Mouse (Mus musculus) liver (tissue): ENCODE data around the gene Pcnx3.

Experiments used
- DNase-seq: peaks from one replicate; pipeline ENCODE4 v3.0.0-alpha.2; 2020; ENCODE audit warnings: mixed read lengths

Pcnx3 gene

GRCm38 (mm10) chr19:5638416-5639005 lies 50.2 kb downstream of the Pcnx3 start:
- no peak for DNase-seq

- peak; percentile 85 for DNase-seq
These were observed 51.4 kb downstream of the Pcnx3 start, which contains the start of gene Rela for GRCm38 (mm10) chr19:5637069-5638047. TSS of gene Rela (plus strand) at chr19:5637483.

- DNase-seq: no peak
These were observed 52.1 kb downstream of the Pcnx3 start for GRCm38 (mm10) chr19:5636571-5637041.

- DNase-seq: no peak
These were observed 52.6 kb downstream of the Pcnx3 start for GRCm38 (mm10) chr19:5636036-5636570.

GRCm38 (mm10) chr19:5632120-5632519 lies 56.6 kb downstream of the Pcnx3 start:
- no peak for DNase-seq

GRCm38 (mm10) chr19:5629907-5630306 lies 58.8 kb downstream of the Pcnx3 start:
- DNase-seq: no peak

- no peak for DNase-seq
These were observed 63.4 kb downstream of the Pcnx3 start for GRCm38 (mm10) chr19:5625311-5625710.

- no peak for DNase-seq
These were observed 66.8 kb downstream of the Pcnx3 start for GRCm38 (mm10) chr19:5621884-5622283.

- no peak for DNase-seq
These were observed 68.7 kb downstream of the Pcnx3 start for GRCm38 (mm10) chr19:5620007-5620406.

GRCm38 (mm10) chr19:5614953-5615352 lies 73.8 kb downstream of the Pcnx3 start:
- no peak for DNase-seq
